8 mouse cellular contexts compared by ENCODE assay signal in the genomic region with DNA sequence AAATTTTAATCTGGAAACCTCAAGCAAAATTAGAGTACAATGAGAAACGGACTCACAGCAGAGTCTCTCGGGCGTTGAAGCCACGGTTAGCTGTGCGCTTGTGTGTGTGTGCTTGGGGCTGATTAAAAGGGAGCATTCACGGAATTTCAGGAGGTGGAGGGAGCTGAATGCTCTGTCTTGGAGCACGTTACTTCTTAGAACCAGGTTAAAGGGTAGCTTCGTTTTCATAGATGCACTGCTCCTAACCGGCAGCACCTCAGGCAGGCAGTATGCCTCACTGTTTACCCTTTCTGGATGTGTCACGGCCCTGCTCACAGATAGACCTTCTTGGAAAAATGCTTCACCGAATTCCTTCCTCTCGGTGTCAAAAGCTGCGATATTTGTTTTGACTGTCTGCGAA.
DNase-seq lines count a peak whose midpoint lies in the region; ATAC-seq and TF ChIP-seq lines count a peak whose summit lies in the region.

No protein-coding gene starts in this region.

- 0 out of 2 replicates have a peak, but pooled peaks cover 2% of the 10 kb centered on the region for H3K27me3 ChIP-seq in lung, embryonic 14.5 days (ENCODE audit: insufficient read depth, low read length)
- H3K27me3 ChIP-seq in forebrain, embryonic 11.5 days (ENCODE audit: control insufficient read depth, insufficient read depth, low read length): no peaks in the 10 kb centered on the region
- H3K27me3 ChIP-seq in limb, embryonic 11.5 days (ENCODE audit: control insufficient read depth, insufficient read depth, low read length): no peaks in the 10 kb centered on the region
- no peaks in the 10 kb centered on the region for H3K27me3 ChIP-seq in neural tube, embryonic 15.5 days (replicated peaks)

- no peaks in the 10 kb centered on the region for H3K9me3 ChIP-seq in lung, embryonic 14.5 days (ENCODE audit: low read depth, low read length)
- H3K9me3 ChIP-seq in forebrain, embryonic 11.5 days (ENCODE audit: control insufficient read depth, low read length): no peaks in the 10 kb centered on the region
- no peaks in the 10 kb centered on the region for H3K9me3 ChIP-seq in limb, embryonic 11.5 days (ENCODE audit: control insufficient read depth, low read length)
- no peaks in the 10 kb centered on the region for H3K9me3 ChIP-seq in neural tube, embryonic 15.5 days (replicated peaks)

- TF ChIP-seq CTCF in lung, embryonic 14.5 days (IDR thresholded peaks at IDR 0.05; ENCODE audit: low read depth): no peak

- peak overlapping the region; percentile 53 for H3K9ac ChIP-seq in lung, embryonic 14.5 days
- H3K9ac ChIP-seq in forebrain, embryonic 11.5 days (ENCODE audit: low read length): 0 out of 2 replicates have a peak overlapping the region, but pooled peaks have one; percentile 21
- no peak overlapping the region for H3K9ac ChIP-seq in limb, embryonic 11.5 days (ENCODE audit: low read length)
- no peak overlapping the region for H3K9ac ChIP-seq in neural tube, embryonic 15.5 days (replicated peaks)

- peak overlapping the region; percentile 49 for H3K4me3 ChIP-seq in lung, embryonic 14.5 days (ENCODE audit: low read depth, low read length)
- H3K4me3 ChIP-seq in forebrain, embryonic 11.5 days (ENCODE audit: low read depth, low read length): peak overlapping the region; percentile 35; the same call in 1 of the 2 replicates
- H3K4me3 ChIP-seq in limb, embryonic 11.5 days (ENCODE audit: low read depth, low read length): no peak overlapping the region
- H3K4me3 ChIP-seq in neural tube, embryonic 15.5 days (replicated peaks): 0 out of 2 replicates have a peak overlapping the region, but pooled peaks have one; percentile 39

- DNase-seq in lung, embryonic 14.5 days: peak; percentile 38
- DNase-seq in lung, postnatal 36 days: no peak
- no peak for DNase-seq in forebrain, embryonic 11.5 days (ENCODE audit: low spot score)
- peak; percentile 24 for DNase-seq in limb, embryonic 11.5 days (ENCODE audit: low spot score)
- no peak for DNase-seq in frontal cortex, postnatal 25 days (ENCODE audit: low spot score in 2 of 2)
- DNase-seq in ovary, postnatal 10 days (ENCODE audit: low spot score): no peak
- no peak for DNase-seq in cerebellum, adult 11-12 months

- H3K4me1 ChIP-seq in lung, embryonic 14.5 days (ENCODE audit: insufficient read depth): no peaks in the 10 kb centered on the region
- H3K4me1 ChIP-seq in forebrain, embryonic 11.5 days (replicated peaks; ENCODE audit: control insufficient read depth, insufficient read depth, low read length): peaks cover 10% of the 10 kb centered on the region
- 0 out of 2 replicates have a peak, but pooled peaks cover 4% of the 10 kb centered on the region for H3K4me1 ChIP-seq in limb, embryonic 11.5 days (ENCODE audit: control insufficient read depth, insufficient read depth, low read length)
- H3K4me1 ChIP-seq in neural tube, embryonic 15.5 days: peaks cover 23% of the 10 kb centered on the region

- ATAC-seq in lung, embryonic 14.5 days (ENCODE audit: insufficient read depth): no peak
- no peak for ATAC-seq in forebrain, embryonic 11.5 days (replicated peaks; ENCODE audit: low FRiP score)
- no peak for ATAC-seq in limb, embryonic 11.5 days (ENCODE audit: insufficient number of reproducible peaks, low FRiP score, low TSS enrichment, low read depth)
- ATAC-seq in neural tube, embryonic 15.5 days (ENCODE audit: low FRiP score): no peak

- H3K27ac ChIP-seq in lung, embryonic 14.5 days (ENCODE audit: low read depth): no peak overlapping the region
- no peak overlapping the region for H3K27ac ChIP-seq in forebrain, embryonic 11.5 days (ENCODE audit: low read depth, low read length)
- H3K27ac ChIP-seq in limb, embryonic 11.5 days (replicated peaks; ENCODE audit: low read depth, low read length): no peak overlapping the region
- no peak overlapping the region for H3K27ac ChIP-seq in neural tube, embryonic 15.5 days (replicated peaks)

- WGBS in lung, embryonic 14.5 days: 9% methylated on average over 14 of the region's 14 CpGs
- WGBS in forebrain, embryonic 11.5 days: 26% methylated on average over 14 of the region's 14 CpGs
- 60% methylated on average over 14 of the region's 14 CpGs for WGBS in limb, embryonic 11.5 days
- WGBS in neural tube, embryonic 15.5 days: 45% methylated on average over 14 of the region's 14 CpGs

- peak overlapping the region; percentile 84 for H3K4me2 ChIP-seq in lung, embryonic 14.5 days
- peak overlapping the region; percentile 81 for H3K4me2 ChIP-seq in forebrain, embryonic 11.5 days (ENCODE audit: low read depth, low read length, severe bottlenecking)
- H3K4me2 ChIP-seq in limb, embryonic 11.5 days (ENCODE audit: low read depth, severe bottlenecking): no peak overlapping the region
- H3K4me2 ChIP-seq in neural tube, embryonic 15.5 days: peak overlapping the region; percentile 73

- H3K36me3 ChIP-seq in lung, embryonic 14.5 days (ENCODE audit: insufficient read depth): no peaks in the 10 kb centered on the region
- no peaks in the 10 kb centered on the region for H3K36me3 ChIP-seq in forebrain, embryonic 11.5 days (ENCODE audit: control insufficient read depth, insufficient read depth, low read length)
- H3K36me3 ChIP-seq in limb, embryonic 11.5 days (ENCODE audit: control insufficient read depth, insufficient read depth, low read length): no peaks in the 10 kb centered on the region
- no peaks in the 10 kb centered on the region for H3K36me3 ChIP-seq in neural tube, embryonic 15.5 days

Comparison
In these comparisons a context has a peak if more than half of its experiments do, and no peak if none do; other contexts are left out.
1. DNase-seq: peak in lung, embryonic 14.5 days (single experiment) and limb, embryonic 11.5 days (single experiment); none in lung, postnatal 36 days (single experiment), forebrain, embryonic 11.5 days (single experiment), frontal cortex, postnatal 25 days (0 of 2), ovary, postnatal 10 days (single experiment) and cerebellum, adult 11-12 months (single experiment).
2. H3K9ac ChIP-seq: peak in lung, embryonic 14.5 days (single experiment) and forebrain, embryonic 11.5 days (single experiment); none in limb, embryonic 11.5 days (single experiment) and neural tube, embryonic 15.5 days (single experiment).